Mouse (Mus musculus) cerebellum, adult 8-10 months (tissue): Measurements from ENCODE around the gene Igf2bp3.

Source experiments
- DNase-seq: peaks from one replicate; pipeline ENCODE4 v3.0.0; 2022

The Igf2bp3 gene

GRCm38 (mm10) chr6:49131855-49132254 lies 82.9 kb downstream of the Igf2bp3 start:
- no peak for DNase-seq

DNA sequence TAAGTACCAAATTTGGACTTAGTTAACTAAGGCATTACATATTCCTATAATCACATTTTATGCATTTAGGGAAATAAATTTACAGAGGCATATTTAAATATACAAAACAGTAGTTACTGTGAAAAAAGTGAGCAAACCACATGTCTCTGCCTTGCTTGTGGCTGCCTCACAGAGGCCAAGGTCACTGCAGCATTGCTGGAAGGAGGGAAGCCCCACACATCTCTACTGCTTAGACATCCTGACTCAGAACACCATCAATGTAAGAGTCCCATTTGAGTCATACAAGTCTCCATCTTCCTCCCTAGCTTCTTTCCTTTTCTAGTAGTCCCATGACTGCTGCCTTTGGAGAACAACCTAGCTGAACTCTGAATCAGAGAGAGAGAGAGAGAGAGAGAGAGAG lies 84.4 kb downstream of the Igf2bp3 start:
- DNase-seq = no peak

DNA sequence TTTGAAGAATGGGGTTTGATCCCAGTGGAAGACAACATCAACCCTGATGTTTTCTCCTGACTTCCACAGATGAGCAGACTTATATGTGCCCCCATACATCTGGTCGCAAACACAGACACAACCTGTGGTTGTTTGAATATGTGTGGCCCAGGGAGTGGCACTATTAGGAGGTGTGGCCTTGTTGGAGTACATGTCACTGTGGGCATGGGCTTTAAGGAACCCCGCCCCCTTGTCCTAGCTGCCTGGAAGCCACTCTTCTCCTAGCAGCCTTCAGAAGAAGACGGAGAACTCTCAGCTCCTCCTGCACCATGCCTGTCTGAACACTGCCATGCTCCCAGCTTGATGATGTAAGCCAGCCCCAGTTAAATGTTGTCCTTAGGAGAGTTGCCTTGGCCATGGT lies 94.4 kb downstream of the Igf2bp3 start:
- no peak for DNase-seq

GRCm38 (mm10) chr6:49119462-49120135 lies 95.2 kb downstream of the Igf2bp3 start:
- no peak for DNase-seq

DNA sequence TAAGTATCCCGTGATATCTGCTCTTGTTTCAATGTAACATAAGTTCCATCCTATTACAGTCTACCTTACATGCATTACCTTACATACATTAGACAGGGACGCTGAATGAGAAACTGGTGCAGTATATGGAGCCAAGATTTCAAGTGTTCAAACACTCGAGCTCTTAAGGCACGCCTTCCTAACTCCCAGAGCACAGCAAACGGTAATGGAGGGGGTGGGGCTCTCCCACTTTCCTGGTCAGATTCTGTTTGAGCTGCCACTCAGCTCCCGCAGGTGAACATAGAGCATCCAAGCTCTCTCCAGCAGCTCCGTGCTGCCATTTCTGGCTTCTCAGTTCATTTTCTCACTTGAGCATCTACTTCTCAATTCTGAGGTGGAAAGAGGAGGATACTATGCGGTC lies 96.3 kb downstream of the Igf2bp3 start:
- no peak for DNase-seq

GRCm38 (mm10) chr6:49116241-49116640 lies 98.5 kb downstream of the Igf2bp3 start:
- DNase-seq = no peak

- DNase-seq = no peak
These were observed 99.2 kb downstream of the Igf2bp3 start for GRCm38 (mm10) chr6:49115550-49115949.

- DNase-seq = no peak
These were observed 100.3 kb downstream of the Igf2bp3 start for GRCm38 (mm10) chr6:49114457-49114856.

DNA sequence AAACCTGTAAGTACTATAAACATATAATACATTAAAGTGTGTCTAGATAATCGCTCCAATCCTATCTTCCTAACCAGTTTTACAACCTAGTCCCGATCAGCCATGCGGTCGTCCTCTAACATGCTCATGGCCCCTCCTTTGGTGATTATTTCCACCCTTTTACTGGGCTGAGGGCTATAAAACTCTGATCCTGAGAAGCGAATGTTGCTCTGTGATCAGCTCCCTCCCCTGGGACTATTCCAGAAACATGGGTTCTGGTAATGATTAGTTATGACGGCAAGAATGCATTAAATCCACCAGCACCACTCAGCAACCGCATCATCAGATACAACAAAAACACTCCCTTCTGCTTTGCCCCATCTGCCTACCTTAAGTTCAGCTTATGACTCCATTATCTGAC lies 100.9 kb downstream of the Igf2bp3 start:
- DNase-seq = no peak

- no peak for DNase-seq
These were observed 105.6 kb downstream of the Igf2bp3 start for GRCm38 (mm10) chr6:49109196-49109595.

GRCm38 (mm10) chr6:49106746-49107500 lies 107.8 kb downstream of the Igf2bp3 start:
- no peak for DNase-seq

DNA sequence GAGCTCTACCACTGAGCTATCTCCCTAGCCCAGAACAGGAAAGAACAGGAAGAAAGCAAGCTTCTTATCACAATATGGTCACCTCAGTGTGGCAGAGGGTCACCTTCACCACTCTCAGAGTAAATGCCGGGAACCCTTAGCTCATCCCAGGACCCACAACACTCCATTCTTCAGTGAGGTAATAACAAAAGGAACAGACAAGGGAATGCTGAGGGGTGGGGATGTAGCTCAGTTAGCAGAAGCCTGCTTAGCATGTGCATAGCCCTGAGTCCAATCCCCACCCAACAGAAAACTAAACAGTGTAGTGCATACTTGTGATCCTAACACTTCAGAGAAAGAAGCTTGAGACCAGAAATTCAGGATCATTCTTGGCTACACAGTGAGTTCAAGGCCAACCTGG lies 115.7 kb downstream of the Igf2bp3 start:
- DNase-seq = no peak

GRCm38 (mm10) chr6:49097596-49098110 lies 117.1 kb downstream of the Igf2bp3 start:
- peak; percentile 28 for DNase-seq

GRCm38 (mm10) chr6:49096933-49097461 lies 117.8 kb downstream of the Igf2bp3 start:
- peak; percentile 74 for DNase-seq

DNA sequence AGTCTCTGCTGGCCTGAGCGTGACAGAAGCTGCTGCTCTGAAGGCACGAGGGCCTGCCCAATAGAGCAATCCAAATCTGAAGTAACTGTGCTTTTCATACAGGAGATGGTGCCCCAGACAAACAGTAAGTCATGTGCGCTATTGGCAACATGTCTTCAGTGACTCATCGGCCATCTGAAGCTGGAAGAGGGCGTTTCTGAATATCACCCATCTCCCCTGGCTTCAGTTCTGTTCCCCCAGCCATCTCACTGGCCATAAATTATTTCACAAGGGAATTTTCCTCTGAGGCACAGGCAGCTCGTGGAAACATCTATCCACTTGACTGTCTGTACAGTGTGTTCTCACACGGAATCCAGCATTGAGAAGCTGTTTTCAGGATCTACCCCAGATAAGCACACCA lies 118.3 kb downstream of the Igf2bp3 start:
- DNase-seq = peak; percentile 31

DNA sequence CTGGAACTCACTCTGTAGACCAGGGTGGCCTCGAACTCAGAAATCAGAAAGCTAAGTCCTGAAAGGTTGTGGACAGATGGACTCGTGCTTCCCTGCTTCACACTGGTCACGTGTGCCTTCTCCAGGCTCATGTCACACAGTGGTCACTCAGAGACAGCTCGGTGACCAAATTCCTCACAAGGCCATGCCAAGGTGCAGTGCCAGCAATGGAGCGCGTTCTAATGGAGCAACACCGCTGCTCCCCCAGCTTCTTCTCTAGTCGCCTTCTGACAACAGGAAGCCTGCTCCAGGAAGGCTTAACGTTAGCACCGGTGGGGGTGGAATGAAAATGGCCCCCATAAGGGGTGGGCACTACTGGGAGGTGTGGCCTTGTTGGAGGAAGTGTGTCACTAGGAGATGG lies 119.8 kb downstream of the Igf2bp3 start:
- DNase-seq = no peak

DNA sequence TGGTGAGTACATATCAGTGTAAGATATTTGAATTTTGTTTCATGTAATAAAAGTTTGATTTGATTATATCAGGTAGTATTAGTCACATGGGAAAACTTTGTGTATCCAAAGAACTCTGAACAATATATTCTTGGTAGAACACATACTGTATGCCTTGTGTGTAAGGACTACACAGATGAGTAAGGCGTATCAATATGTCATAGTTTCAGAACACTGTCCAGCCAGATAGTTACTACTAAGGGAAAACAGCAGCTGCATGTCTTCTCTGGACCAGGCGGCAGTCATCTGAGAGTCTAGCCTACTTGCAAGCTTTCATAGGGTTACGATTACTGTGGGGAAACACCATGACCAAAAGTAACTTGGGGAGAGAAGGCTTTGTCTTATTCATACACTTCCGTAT lies 131.7 kb downstream of the Igf2bp3 start:
- DNase-seq = no peak

DNA sequence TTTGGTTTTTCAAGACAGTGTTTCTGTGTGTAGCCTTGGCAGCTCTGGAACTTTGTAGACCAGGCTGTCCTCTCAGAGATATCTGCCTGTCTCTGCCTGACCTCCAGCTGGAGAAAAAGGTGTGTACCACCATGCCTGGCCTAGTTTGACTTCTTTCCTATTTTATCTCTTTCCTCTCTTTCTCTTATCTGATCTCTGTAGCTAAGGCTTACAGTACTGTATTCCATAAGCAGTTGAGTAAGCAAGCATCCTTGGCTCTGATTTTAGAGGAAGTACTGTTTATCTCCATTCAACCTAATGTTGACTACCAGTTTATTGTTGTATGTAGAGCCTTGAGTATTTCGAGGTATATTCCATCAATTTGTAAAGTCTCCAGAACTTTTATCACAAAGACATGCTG lies 135.4 kb downstream of the Igf2bp3 start:
- DNase-seq = no peak

DNA sequence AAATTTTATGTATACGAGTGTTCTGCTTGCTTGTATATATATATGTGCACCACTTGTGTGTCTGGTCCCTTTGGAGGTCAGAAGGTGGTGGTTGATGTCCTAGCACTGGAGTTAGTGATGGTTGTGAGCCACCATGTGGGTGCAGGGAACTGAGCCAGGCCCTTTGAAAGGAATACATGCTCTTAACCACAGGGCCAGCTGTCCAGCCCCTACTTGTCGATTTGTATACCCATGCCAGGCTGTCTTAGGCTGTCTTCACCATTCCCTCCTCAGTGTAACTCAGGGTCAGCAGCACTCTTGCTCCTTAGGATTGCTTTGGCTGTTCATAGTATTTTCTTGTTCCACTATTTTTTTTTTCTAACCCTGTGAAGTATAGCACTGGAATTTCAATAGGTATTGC lies 136.9 kb downstream of the Igf2bp3 start:
- no peak for DNase-seq

- no peak for DNase-seq
These were observed 140.7 kb downstream of the Igf2bp3 start for GRCm38 (mm10) chr6:49074117-49074490.

- peak; percentile 92 for DNase-seq
These were observed 141.2 kb downstream of the Igf2bp3 start, which contains the start of gene Malsu1 for GRCm38 (mm10) chr6:49073304-49074116. Gene Malsu1, plus strand, starts transcription at chr6:49073795.

GRCm38 (mm10) chr6:49068361-49068760 lies 146.4 kb downstream of the Igf2bp3 start:
- DNase-seq = no peak
